Mouse (Mus musculus) liver, embryonic 16.5 days (tissue): ENCODE measurements around the gene Ndufs6. TPM values are rescaled to one million over a fixed set of nuclear protein-coding genes. Genes with fewer than 3 reads are reported as not detected.

Experiments used
- ATAC-seq: fragments of 200-750 bp; cut with Nextera tagmentation; 2 replicates; pipeline ENCODE4 v1.8.0; 2017; ENCODE audit warnings: low read depth, mild to moderate bottlenecking, moderate number of reproducible peaks, moderate library complexity
- H3K27ac ChIP-seq: fragments of 300-500 bp; sonication (generic); 2 replicates; pipeline ENCODE4 v1.5.1; 2014; ENCODE audit warnings: mild to moderate bottlenecking, low read length
- H3K27me3 ChIP-seq: fragments of 300-500 bp; sonication (generic); 2 replicates; pipeline ENCODE4 v1.6.1; 2014; ENCODE audit warnings: low read depth, low read length, mixed read lengths; ENCODE audit not compliant: control insufficient read depth, insufficient read depth
- H3K36me3 ChIP-seq: fragments of 300-500 bp; sonication (generic); 2 replicates; pipeline ENCODE4 v1.6.1; 2014; ENCODE audit warnings: mild to moderate bottlenecking; ENCODE audit not compliant: control insufficient read depth, insufficient read depth
- H3K4me1 ChIP-seq: fragments of 300-500 bp; sonication (generic); 2 replicates; pipeline ENCODE4 v1.6.1; 2014; ENCODE audit warnings: low read depth, low read length, mixed read lengths; ENCODE audit not compliant: control insufficient read depth
- H3K4me2 ChIP-seq: fragments of 300-500 bp; sonication (generic); 2 replicates; pipeline ENCODE4 v1.6.1; 2014; ENCODE audit warnings: low read depth, low read length, mixed read lengths
- H3K4me3 ChIP-seq: fragments of 300-500 bp; sonication (generic); 2 replicates; pipeline ENCODE4 v1.5.1; 2014; ENCODE audit warnings: low read depth, mild to moderate bottlenecking, low read length
- H3K9ac ChIP-seq: fragments of 300-500 bp; sonication (generic); 2 replicates; pipeline ENCODE4 v1.6.1; 2014; ENCODE audit warnings: low read depth, low read length
- H3K9me3 ChIP-seq: fragments of 300-500 bp; sonication (generic); replicated peaks from 2 replicates; pipeline ENCODE4 v1.6.1; 2016; ENCODE audit warnings: low read length; ENCODE audit not compliant: control insufficient read depth
- WGBS: fragments of 180-500 bp; shearing (Covaris S2); extraction: QIAGEN DNeasy Blood & Tissue Kit; methylation state at CpG from one replicate; pipeline ENCODE4 v1.1.7; 2014; ENCODE audit not compliant: insufficient replicate concordance; 5-methylcytosine and 5-hydroxymethylcytosine counted together
- polyA plus RNA-seq: library from polyadenylated mRNA; unstranded; fragments of >200 nt; fragmentation: Nextera tagmentation; extraction: Ambion mirVana; gene quantifications from 2 replicates; pipeline ENCODE4 v1.2.1, GENCODE M21; 2015

Ndufs6 gene
- polyA plus RNA-seq, 1 experiment from 2014 or later, result 225 TPM

DNA sequence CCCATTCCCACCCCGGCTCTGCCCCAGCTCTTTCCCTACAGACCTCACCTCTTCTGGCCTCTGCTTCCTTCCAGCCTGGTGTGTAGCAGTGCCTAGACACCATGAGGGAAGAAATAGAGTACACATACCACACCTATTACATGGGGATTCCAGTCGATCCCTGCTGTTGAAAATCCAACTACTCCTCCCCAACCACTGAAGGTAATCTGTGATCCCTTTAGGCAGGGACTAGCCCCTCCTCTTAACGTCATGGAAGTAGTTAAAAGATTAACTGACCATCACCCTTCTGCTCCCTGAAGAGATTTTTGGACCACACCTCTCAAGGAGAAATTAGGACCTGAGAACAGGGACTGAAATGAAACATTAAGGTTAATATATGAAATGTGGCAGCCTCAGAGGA, 18.8 kb upstream of the Ndufs6 start:
- 52% methylated on average over 3 of the region's 3 CpGs for WGBS
- Histone ChIP-seq H3K4me1 (peaks cover 4% of the 10 kb centered on the region; the same call in 1 of the 2 replicates), H3K36me3 (no peaks in the 10 kb centered on the region), H3K9ac (no peak overlapping the region), H3K4me3 (no peak overlapping the region), H3K27me3 (no peaks in the 10 kb centered on the region), H3K4me2 (no peak overlapping the region), H3K27ac (no peak overlapping the region), H3K9me3 (no peaks in the 10 kb centered on the region)
- no peak for ATAC-seq

DNA sequence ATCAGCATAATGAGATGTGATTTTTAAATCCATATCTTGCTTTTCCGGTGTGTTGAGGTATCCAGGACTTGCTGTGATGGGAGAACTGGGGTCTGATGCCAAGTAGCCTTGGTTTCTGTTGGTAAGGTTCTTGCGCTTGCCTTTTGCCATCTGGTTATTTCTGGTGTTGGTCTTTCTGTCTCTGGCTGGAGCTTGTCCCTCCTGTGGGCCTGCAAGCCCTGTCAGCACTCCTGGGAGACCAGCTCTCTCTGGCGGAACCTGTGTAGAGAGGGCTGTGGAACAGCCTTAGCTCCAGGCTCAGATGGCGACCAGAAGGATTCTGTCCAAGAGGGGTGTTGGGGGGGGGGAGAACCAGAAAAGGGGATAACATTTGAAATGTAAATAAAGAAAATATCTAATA, 18.4 kb upstream of the Ndufs6 start:
- no peak for ATAC-seq
- no peak overlapping the region for H3K27ac ChIP-seq
- no peak overlapping the region for H3K9ac ChIP-seq
- H3K36me3 ChIP-seq, result no peaks in the 10 kb centered on the region
- 65% methylated on average over 4 of the region's 4 CpGs for WGBS
- H3K4me3 ChIP-seq, result no peak overlapping the region
- peaks cover 4% of the 10 kb centered on the region; the same call in 1 of the 2 replicates for H3K4me1 ChIP-seq
- no peaks in the 10 kb centered on the region for H3K9me3 ChIP-seq
- no peaks in the 10 kb centered on the region for H3K27me3 ChIP-seq
- H3K4me2 ChIP-seq, result no peak overlapping the region

- no peak for ATAC-seq
- no peaks in the 10 kb centered on the region for H3K27me3 ChIP-seq
- H3K4me3 ChIP-seq, result no peak overlapping the region
- H3K36me3 ChIP-seq, result no peaks in the 10 kb centered on the region
- no peak overlapping the region for H3K27ac ChIP-seq
- 44% methylated on average over 2 of the region's 2 CpGs for WGBS
- no peak overlapping the region for H3K4me2 ChIP-seq
- peaks cover 4% of the 10 kb centered on the region; the same call in 1 of the 2 replicates for H3K4me1 ChIP-seq
- H3K9me3 ChIP-seq, result no peaks in the 10 kb centered on the region
- no peak overlapping the region for H3K9ac ChIP-seq
These were observed 17.8 kb upstream of the Ndufs6 start for GRCm38 (mm10) chr13:73346131-73346530.

GRCm38 (mm10) chr13:73345102-73345890, 17.0 kb upstream of the Ndufs6 start:
- H3K4me3 ChIP-seq, result no peak overlapping the region
- H3K9me3 ChIP-seq, result no peaks in the 10 kb centered on the region
- 45% methylated on average over 9 of the region's 9 CpGs for WGBS
- no peaks in the 10 kb centered on the region for H3K27me3 ChIP-seq
- no peak overlapping the region for H3K9ac ChIP-seq
- no peak for ATAC-seq
- H3K4me2 ChIP-seq, result no peak overlapping the region
- H3K4me1 ChIP-seq, result no peaks in the 10 kb centered on the region
- no peak overlapping the region for H3K27ac ChIP-seq
- H3K36me3 ChIP-seq, result no peaks in the 10 kb centered on the region

DNA sequence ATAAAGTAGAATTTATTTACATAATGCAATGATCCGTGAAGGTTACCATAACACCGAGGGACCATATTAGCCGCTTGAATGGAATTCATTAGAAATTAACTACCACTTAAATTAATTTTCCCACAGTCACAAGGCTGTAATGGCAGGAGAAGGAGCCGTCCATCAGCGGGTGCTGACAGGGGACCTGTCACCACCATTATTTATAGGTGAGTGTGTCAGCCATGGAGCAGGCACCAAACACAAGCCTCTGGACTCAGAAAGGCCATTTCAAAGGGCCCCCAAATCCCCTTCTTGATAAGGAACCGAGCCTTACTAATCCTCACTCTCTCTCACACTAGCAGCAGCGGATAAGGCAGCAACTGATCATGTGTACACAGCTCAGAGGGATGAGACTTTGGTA, 8.4 kb upstream of the Ndufs6 start:
- Histone ChIP-seq H3K27ac (no peak overlapping the region), H3K4me1 (peaks cover 6% of the 10 kb centered on the region), H3K4me3 (no peak overlapping the region), H3K4me2 (no peak overlapping the region), H3K36me3 (no peaks in the 10 kb centered on the region), H3K27me3 (no peaks in the 10 kb centered on the region), H3K9ac (no peak overlapping the region), H3K9me3 (no peaks in the 10 kb centered on the region)
- no peak for ATAC-seq
- WGBS, result 58% methylated on average over 7 of the region's 7 CpGs

- no peak for ATAC-seq
- H3K4me2 ChIP-seq, result peak overlapping the region; percentile 92
- no peaks in the 10 kb centered on the region for H3K27me3 ChIP-seq
- H3K9ac ChIP-seq, result peak overlapping the region; percentile 93
- H3K4me3 ChIP-seq, result peak overlapping the region; percentile 96
- peaks cover 25% of the 10 kb centered on the region for H3K4me1 ChIP-seq
- 26% methylated on average over 3 of the region's 3 CpGs for WGBS
- H3K27ac ChIP-seq, result no peak overlapping the region
- no peaks in the 10 kb centered on the region for H3K36me3 ChIP-seq
- no peaks in the 10 kb centered on the region for H3K9me3 ChIP-seq
These were observed 3.4 kb upstream of the Ndufs6 start for GRCm38 (mm10) chr13:73331736-73332135.

GRCm38 (mm10) chr13:73330844-73331501, 2.6 kb upstream of the Ndufs6 start:
- peak overlapping the region; percentile 92 for H3K4me2 ChIP-seq
- peaks cover 25% of the 10 kb centered on the region for H3K4me1 ChIP-seq
- peak overlapping the region; percentile 93 for H3K9ac ChIP-seq
- H3K9me3 ChIP-seq, result no peaks in the 10 kb centered on the region
- ATAC-seq, result peak; percentile 81
- H3K36me3 ChIP-seq, result no peaks in the 10 kb centered on the region
- peak overlapping the region; percentile 62 for H3K27ac ChIP-seq
- under 1% methylated on average over 42 of the region's 42 CpGs for WGBS
- H3K27me3 ChIP-seq, result no peaks in the 10 kb centered on the region
- H3K4me3 ChIP-seq, result peak overlapping the region; percentile 96

DNA sequence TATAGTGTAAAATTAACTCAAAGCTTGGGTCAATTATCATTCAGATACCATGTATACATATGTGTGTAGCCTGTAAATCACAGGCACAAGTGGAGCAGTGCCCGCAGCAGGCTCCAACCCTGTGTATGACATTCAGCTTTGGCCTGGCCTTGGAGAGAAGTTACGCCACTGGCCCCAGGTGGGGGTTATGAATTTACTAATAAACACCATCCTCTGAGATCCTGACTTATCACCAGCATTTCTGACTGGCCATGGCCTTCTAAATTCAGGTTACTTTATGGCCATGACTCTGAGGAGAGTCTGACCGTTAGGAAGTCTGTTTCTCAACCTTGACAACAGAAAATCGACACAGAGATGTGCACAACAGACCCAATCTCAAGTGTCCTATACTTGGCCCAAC, 4.9 kb downstream of the Ndufs6 start:
- no peak for ATAC-seq
- 78% methylated on average over 4 of the region's 4 CpGs for WGBS
- peaks cover 7% of the 10 kb centered on the region for H3K4me1 ChIP-seq
- peaks cover 17% of the 10 kb centered on the region for H3K36me3 ChIP-seq
- H3K27ac ChIP-seq, result no peak overlapping the region
- no peak overlapping the region for H3K4me2 ChIP-seq
- H3K9ac ChIP-seq, result no peak overlapping the region
- no peaks in the 10 kb centered on the region for H3K27me3 ChIP-seq
- no peaks in the 10 kb centered on the region for H3K9me3 ChIP-seq
- no peak overlapping the region for H3K4me3 ChIP-seq

DNA sequence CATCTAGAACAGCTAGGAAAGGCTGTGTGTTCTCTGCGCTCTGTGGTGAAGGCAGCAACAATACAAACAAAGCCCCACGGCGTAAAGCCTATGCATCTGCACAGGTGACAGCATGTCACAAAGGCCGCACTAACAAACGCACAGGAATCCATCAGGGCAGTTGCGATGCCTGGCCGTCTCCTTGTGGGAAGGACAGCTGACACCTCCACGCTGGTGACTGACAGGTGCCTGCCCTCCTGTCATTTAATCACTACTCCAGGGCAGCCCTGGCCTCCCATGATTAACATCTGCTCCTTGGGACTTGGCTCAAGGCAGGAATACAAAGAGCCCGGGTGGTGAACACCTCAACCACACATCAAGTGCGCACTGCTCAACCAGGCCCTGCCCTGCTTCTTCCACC, 5.7 kb downstream of the Ndufs6 start:
- no peak for ATAC-seq
- Histone ChIP-seq H3K36me3 (peaks cover 22% of the 10 kb centered on the region), H3K9ac (no peak overlapping the region), H3K4me1 (peaks cover 7% of the 10 kb centered on the region), H3K27ac (no peak overlapping the region), H3K9me3 (no peaks in the 10 kb centered on the region), H3K4me2 (no peak overlapping the region), H3K4me3 (no peak overlapping the region), H3K27me3 (no peaks in the 10 kb centered on the region)
- WGBS, result 82% methylated on average over 10 of the region's 10 CpGs
